Mouse (Mus musculus): Measurements from ENCODE around the gene Fancm.

- no peak for TF ChIP-seq CTCF (IDR thresholded peaks at IDR 0.05; ENCODE audit: borderline replicate concordance, extremely low read depth, insufficient read depth, insufficient read length)
- no peak for TF ChIP-seq POLR2A (IDR thresholded peaks at IDR 0.05; ENCODE audit: borderline replicate concordance, extremely low read depth, insufficient read depth, insufficient read length, poor library complexity, severe bottlenecking)
These were observed 419 bp downstream of the Fancm start for GRCm38 (mm10) chr12:65075733-65076310.
